Mouse (Mus musculus) kidney, adult 10 weeks (tissue): Measurements from ENCODE around the gene Olfr366. TPM values are rescaled to one million over a fixed set of nuclear protein-coding genes. Genes with fewer than 3 reads are reported as not detected.

ENCODE experiments used
- polyA plus RNA-seq: library from polyadenylated mRNA; stranded (reverse); fragments of 350-450 nt; fragmentation: Illumina TruSeq; extraction: RNeasy Lipid Tissue Mini Kit (QIAGEN cat#74804); gene quantifications from one replicate; pipeline ENCODE4 v1.2.3, GENCODE M21; 2014; ENCODE audit warnings: low read depth, low replicate concordance

Gene Olfr366
- polyA plus RNA-seq, result not detected

GRCm38 (mm10) chr2:37211274-37211673, at the start of gene Olfr366:
Gene Olfr366 (plus strand): TSS chr2:37211574.

GRCm38 (mm10) chr2:37187898-37188297, 23.5 kb upstream of the Olfr366 start, which contains the start of gene Olfr365:
Gene Olfr365 (plus strand): TSS chr2:37188198.

Other genes starting within 250 kb of the Olfr366 start
- not detected for gene Olfr357, start 217.7 kb upstream of the Olfr366 start, polyA plus RNA-seq
- not detected for gene Olfr358, start 202.2 kb upstream of the Olfr366 start, polyA plus RNA-seq
- gene Olfr360, start 145.8 kb upstream of the Olfr366 start, polyA plus RNA-seq, result not detected
- gene Olfr361, start 122.3 kb upstream of the Olfr366 start, polyA plus RNA-seq, result not detected
- not detected for gene Olfr362, start 93.7 kb upstream of the Olfr366 start, polyA plus RNA-seq
- not detected for gene Olfr364-ps1, start 72.3 kb upstream of the Olfr366 start, polyA plus RNA-seq
- not detected for gene Olfr365, start 23.4 kb upstream of the Olfr366 start, polyA plus RNA-seq
- not detected for gene Olfr368, start 114.9 kb downstream of the Olfr366 start, polyA plus RNA-seq
- 62.8 TPM for gene Pdcl, start 147.8 kb downstream of the Olfr366 start, polyA plus RNA-seq
- gene Rc3h2, start 211.3 kb downstream of the Olfr366 start, polyA plus RNA-seq, result 32.7 TPM
- gene Zbtb26, start 231.6 kb downstream of the Olfr366 start, polyA plus RNA-seq, result 15.8 TPM
- 23.8 TPM for gene Zbtb6, start 231.6 kb downstream of the Olfr366 start, polyA plus RNA-seq
- 40.4 TPM for gene Rabgap1, start 231.7 kb downstream of the Olfr366 start, polyA plus RNA-seq